Mouse (Mus musculus): ENCODE measurements around the gene Iqsec3.
A peak's percentile ranks its signal among the peaks of the same experiment; 100 is the strongest.

Iqsec3 gene

DNA sequence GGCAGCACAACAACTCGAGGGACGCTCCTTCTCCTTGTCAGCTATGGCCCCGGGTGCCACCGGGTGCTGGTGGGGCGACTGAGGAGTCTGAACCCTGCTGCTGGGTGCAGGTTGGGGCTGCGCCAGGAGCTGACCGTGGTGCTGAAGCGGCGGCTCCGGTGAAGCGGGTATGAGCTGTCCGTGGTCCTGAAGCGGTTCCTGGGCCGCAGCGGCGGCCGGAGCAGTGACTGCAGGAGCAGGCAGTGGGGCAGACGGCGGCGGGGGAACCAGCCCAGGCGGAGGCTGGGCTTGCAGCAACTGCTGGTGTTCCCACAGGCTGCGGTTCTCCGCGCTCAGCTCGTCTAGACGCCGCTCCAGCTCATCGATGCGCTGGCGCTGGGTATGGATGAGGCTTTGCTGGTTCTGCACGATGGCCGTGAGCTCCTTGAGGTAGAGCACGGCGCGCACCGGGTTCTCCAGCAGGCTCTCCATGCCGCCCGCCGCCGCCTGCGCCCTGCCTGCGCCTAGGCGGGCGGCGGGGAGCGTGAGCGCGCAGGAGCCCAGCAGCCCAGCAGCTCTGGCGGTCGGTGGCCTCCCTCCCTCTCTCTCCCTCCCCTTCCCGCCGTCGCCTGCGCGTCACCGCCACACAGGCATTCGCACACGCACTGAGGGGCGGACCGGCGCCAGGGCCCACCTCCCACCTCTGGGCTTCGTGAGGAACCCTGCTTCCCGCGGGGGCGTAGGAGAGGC lies at the start of gene Iqsec3:
TSS of gene Iqsec3 (minus strand) at position 586 of the 729 bp plus-strand sequence.
- DNase-seq (ENCODE audit: low spot score), result peak; percentile 99

DNA sequence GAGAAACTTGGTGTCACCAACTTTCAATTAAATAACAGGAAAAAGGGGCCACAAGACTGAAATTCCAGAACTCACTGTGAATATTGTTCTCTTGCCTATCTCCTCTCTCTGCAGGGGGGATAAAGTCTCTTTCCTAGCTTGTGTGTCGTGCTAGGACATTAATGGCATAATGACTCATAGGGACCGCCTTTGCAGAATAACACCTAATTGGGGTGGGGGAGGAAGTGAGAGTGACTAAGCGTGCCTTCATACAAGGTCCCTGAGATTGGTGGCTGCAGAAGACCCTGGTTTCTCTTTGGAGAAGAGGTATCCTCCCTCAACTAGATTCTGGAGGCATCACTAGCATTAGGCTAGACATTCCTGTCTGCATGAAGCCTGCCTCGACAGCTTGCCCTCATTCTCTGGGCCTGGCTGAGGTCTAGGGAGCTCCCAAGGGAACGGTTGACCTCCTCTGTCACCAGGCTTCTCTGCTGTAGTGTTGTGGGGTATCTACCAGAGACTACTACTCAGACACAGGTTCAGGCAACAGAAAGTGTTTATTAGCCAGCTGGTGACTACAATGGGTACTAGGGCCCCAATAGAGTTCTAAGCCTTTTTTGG lies 48.7 kb upstream of the Iqsec3 start:
- no peak for DNase-seq (ENCODE audit: low spot score)

DNA sequence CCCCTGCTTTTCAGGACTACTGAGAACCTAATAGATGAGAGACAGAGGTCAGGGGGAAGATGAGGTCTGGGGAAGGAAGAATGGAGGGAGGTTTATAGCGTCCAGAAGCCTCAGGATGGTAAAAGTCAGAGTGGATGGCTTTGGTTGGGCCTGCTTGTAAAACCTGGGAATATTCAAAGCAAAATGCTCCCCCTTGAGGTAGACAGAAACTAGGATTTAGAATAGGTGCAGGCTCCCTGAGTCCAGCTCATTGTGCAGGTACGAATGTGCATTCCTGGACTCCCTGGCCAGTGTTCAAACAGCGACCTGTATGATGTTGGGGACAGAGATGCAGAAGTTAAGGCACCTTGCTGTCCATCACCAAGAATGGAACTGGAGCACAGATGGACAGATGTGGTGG lies 47.6 kb upstream of the Iqsec3 start:
- no peak for DNase-seq (ENCODE audit: low spot score)

DNA sequence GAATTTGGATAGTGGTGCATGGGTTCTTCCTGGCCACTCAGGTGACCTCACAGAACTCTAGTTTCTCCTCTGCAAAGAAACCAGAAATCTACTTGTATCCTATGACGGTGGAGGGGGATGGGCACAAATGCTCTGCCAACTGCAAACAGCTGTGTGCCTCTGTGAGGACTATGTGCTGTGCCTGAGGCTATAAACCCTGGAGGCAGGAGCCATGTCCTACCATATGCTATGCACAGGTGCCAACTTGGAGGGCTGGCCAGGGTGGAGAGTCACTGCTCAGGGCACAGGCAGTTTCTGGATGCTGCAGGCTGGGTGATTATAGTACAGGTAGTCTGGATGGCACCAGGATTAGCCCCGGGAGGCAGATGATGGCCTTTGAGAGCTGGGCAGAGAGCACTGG lies 46.4 kb upstream of the Iqsec3 start:
- DNase-seq (ENCODE audit: low spot score), result no peak

DNA sequence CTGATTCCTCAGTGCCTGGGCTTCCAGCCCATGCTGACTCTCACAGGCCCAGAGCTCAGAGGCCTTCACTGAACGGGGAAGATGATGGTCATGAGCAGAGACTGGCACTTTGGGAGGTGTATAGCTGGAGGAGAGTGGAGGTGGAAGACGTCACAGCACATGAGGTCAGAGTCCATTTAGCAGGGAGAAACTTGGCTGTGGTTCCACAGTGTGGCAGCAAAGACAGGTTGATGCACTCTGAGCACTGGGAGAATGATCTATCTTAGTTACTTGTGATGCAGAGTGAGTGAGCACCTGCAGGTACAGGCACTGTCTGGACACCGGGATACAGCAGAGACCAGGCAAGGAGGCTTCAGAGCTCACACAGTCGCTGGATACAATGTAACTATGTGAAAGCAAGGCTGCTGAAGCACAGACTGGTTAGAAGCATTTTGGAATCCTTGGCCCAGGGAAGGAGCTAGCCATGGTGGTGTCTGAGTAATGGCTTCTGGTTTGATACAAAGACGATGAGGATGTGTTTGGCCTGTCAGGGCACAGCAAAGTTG lies 45.9 kb upstream of the Iqsec3 start:
- no peak for DNase-seq (ENCODE audit: low spot score)

DNA sequence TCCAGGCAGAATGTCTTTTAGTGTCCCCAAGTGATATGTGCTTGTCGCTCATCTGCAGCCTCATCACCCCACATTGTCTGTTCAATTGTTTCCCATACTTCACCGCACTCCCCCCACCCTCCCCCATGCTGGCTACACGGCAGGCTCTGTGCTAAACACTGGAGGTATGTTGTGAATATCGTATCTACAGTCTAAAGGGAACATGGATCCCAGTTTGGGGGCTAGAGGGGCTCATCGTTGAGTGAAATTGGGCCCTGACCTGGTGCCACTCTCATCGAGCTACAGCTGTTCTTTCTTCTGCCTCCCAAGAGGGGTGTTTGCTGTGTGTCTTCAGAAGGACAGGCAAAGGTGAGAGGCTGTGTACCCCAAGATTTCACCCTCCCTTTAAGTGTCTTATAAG lies 44.2 kb upstream of the Iqsec3 start:
- no peak for DNase-seq (ENCODE audit: low spot score)

DNA sequence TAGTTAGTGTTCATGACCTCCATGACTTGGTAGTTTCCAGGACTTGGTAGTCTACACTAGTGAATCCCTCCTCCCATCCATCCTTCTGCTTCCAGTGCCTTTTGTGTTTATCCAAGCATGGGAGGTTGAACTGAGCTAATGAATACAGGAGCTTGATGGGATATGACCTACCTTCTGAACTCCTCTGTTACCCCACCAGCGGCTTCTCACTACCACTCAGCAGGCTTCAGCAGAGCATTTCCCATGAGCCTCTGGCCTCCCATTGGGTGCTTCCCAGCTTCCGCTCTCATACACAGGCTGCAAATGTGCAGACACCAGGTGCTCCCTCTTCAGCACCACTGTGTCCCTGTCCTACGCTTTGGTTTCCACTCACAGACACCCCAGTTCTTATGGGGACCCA lies 36.9 kb upstream of the Iqsec3 start:
- no peak for DNase-seq (ENCODE audit: low spot score)

DNA sequence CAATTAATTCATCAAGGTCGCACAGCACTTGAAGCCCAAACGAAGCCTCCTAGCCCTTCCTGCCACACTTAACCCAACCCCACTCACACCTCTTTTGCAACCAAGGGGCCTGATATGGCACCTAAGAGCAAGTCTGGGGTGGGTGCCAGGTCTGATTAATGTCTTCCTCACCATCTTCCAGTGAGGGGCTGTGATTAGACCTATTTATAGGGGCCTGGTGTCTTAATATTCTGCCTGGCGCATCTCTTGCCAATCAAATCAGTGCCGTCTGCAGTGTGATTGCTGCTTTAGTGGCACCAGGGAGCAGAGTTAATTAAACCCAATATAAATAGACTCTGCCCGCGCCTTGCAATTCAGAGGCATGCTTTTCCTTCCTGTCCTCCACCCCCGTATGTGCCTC lies 36.4 kb upstream of the Iqsec3 start:
- DNase-seq (ENCODE audit: low spot score), result no peak

DNA sequence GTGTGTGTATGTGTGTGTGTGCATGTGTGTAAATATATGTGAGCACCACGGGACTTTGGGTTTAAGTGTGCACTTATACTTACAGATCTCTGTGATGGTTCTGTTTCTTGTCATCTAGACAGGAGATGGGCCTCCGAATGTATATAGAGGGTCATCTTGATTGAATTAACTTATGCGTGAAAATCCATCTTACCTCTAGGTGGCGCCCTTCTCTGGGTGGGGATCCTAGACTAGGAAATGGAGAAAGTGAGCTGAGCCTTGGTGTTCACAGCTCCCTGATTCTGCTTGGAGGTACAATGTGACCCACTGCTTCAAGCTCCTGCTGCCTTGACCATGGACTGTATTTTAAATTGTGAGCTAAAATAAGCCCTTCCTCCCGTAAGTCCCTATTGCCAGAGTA lies 34.8 kb upstream of the Iqsec3 start:
- DNase-seq (ENCODE audit: low spot score), result no peak

DNA sequence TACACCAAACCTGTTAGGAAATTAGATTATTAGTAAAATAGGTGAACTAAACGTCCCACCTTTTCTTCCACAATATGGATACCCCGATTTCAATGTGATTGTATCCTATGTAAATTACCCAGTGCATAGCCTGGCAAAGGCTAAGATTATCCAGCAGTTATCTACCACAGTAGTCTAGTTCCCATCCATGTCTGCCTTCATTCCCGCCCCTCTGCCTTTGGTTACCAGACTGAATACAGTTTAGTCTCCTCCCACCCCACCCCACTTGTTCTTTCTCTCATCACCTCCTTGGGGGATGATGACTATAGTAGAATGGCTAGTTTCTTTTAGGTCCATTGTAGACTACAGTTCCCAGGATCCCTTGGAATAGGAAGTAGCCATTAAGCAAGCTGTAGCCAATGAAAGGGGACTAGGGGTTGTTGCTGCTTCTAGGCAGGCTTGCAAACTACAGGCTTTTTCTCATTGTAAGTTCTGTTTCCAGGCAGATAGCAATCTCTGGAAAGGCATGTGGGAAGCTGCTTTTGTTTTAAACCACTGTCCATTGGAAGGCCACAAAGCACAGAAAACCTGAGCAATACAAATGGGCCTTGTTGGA lies 27.7 kb upstream of the Iqsec3 start:
- no peak for DNase-seq (ENCODE audit: low spot score)

DNA sequence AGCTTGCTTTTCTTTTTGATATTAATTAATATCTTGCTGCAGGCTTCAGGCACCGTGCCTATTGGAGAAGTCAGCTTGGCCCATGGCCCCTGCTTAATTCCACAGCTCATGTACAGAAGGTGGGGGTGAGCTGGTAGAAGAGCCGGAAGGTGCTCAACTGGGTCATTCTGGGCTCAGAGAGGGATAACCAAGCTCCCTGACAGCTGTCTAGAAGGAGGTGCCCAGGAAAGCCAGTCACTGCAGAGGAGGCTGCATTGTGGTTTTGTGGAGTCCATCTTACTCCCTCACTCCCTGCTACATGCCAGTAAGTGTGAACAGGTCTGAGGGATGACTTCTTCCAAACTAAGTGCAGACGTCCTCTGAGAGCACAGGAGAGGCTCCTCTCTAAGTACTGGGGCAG lies 26.4 kb upstream of the Iqsec3 start:
- no peak for DNase-seq (ENCODE audit: low spot score)

DNA sequence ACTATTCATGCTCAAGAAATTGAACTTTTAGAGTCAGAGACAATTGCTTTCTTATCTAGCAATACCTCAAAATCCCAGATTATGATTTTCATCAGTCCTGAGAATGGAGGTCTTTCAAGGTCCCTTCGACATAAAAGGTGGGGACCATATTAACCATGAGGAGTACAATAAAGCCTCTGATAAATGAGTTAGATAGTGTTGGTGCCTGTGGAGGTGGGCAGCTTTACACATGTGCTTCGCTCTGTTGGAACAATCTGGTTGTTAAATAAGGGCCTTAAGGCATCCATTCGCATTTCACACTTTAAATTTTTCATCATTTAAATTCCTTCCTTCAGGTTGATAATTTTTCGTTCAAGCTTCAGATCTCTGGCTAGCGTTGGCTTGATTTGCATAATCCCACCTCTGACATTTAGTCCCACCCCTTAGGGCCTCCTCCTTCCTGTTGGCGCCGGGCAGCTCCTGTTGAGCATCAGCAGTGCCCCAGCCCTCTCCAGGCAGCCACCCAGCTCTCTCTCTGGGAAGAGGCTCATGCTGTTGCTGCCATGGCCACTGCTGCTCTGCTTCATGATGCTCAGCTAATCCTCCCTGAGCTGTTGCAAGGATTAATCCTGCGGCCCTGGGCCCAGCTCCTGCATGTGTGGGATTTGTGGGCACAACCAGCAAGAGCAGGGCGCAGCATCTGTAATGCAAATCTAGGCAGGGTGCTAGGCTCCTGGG lies 25.5 kb upstream of the Iqsec3 start:
- no peak for DNase-seq (ENCODE audit: low spot score)

DNA sequence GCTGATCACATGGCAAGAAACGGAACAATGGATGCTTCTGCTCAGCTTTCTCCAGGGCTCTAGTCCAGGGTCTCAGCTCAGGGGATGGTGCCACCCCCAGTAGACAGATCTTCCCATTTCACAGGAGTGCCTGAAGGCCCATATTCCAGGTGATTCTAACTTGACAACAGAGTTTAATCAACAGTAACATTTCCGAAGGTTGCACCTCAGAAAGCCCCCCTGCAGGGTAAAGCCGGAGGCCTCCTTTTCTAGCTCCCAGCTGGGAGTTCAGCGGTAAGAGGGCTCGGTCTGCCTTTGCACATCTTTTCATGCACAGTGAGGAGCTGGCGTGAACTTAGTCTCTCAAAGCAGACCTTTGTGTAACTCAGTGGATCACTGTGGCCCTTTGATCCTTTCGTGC lies 22.1 kb upstream of the Iqsec3 start:
- no peak for DNase-seq (ENCODE audit: low spot score)

DNA sequence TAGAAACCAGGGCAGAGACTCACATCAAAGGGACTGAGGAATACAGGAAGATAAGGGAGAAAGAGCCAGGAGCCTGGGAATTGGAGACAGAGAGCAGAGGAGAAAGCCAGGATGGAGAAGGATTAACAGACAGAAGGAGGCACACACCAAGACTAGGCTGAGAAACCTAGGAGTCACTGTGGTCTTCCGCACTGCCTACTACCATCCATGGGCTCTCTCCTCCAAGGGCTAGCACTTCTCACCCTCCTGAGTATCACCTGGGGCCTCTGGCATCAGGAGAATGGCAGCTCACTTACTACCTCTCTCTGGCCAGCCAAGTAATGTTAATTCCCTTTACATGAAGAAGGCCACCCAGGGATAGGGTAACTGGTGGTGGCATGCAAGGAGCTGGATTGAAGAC lies 21.5 kb upstream of the Iqsec3 start:
- no peak for DNase-seq (ENCODE audit: low spot score)

DNA sequence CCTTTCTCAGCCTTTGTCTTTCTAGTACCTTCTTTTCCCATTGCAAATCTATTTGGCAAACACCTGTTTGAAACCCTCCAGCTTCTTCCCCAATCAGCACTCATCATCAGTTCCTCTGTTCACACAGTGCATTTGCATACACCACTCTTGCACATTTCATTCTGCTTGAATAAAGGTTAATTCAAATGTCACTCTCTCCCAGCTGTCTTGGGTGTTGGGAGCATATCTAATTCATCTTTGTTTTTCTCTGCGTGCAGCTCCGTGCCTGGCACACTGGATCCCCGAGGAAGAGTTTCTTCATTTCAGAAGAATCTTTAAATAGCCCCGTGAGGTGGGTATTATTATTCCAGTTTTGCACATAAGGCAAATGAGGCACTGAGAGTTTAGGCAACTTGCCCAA lies 20.8 kb upstream of the Iqsec3 start:
- no peak for DNase-seq (ENCODE audit: low spot score)

DNA sequence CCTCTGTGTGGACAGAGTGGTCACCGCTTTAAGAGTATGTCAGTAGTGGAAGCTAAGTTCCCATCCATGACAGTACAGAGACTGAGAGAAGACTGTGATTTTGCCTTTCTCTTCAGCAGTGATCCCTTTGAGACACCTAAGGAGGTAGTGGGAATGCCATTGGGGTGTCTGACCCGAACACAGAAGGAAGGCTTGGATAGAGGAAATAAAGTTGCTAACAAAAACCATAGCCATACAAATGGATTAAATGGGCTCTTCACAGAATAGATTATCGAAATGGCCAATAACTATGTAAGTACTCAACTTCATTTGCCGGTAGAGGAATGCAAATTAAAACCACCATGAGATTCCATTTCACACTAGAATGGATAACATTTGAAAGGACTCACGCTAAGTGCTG lies 17.9 kb upstream of the Iqsec3 start:
- no peak for DNase-seq (ENCODE audit: low spot score)

DNA sequence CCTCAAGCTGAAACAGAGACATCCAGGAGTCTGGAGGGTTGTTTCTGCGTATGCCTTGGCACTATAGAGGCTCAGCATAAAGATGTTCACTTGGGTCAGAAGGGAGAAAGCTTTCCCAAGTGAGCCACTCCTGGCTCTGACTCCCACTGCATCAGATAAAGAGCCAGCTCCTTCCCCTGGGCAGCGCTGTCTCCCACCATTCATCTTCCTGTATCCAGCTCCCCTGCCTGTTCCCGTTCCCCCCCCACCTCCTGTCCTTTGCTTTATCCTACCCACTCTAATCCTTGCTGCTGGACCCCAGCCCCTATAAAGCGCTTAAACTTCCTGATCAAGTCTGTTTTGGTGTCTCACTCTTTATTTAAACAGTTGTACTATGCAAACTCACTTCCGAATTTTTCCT lies 1.2 kb downstream of the Iqsec3 start:
- DNase-seq (ENCODE audit: low spot score), result no peak

DNA sequence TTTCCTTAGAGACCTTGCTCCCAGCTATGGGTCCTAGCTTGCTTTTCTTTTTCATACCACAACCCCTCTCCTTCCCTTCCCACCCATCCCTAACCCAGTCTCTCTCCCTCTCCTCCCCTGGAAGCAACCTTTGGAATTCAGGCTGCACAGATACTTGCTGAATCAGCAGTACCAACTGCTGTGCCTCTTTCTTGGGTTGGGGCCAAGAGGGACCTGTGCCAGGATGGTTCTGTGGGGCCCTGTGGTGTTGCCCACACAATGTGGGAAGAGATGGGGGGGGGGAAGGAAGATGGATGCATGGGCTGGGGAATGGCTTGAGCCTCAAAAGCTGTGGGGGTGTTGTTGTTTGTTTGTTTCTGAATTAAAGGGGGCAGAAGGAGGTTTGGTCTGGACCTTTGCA lies 5.2 kb downstream of the Iqsec3 start:
- DNase-seq (ENCODE audit: low spot score), result no peak

DNA sequence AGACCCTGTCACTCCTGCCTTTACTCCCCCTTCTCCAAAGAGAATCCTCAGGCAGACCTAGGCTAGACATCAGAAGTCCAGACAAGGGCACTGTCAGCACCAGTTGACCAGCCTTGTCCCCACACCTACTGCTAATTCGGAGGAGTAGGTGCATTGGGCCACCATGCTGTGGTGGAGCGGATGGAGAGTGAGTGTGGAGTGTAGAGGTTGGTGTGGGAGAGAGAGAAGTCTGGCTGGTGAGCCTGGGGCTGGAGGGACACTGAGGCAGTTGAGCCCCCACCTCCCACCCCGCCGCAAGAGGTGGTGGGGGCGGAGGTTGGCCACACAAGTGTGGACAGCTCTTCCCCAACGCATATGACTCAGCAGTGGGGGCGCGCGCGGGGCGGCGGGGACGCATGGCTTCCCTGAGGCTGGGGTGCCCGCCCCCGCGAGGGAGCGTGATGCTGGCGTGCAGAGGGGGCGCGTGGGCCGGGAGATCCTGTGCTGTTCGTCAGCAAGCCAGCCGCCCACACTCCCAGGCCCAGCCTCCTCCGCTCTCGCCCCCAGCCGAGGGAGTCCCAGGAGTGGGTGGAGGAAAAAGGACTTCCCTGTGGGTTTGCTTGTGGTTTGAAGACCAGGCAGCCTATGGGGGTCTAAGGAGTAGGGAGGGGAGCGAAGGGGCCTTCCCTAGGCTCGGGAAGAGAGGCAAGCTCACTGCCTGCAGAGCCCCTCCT lies 10.7 kb downstream of the Iqsec3 start:
- DNase-seq (ENCODE audit: low spot score), result no peak

DNA sequence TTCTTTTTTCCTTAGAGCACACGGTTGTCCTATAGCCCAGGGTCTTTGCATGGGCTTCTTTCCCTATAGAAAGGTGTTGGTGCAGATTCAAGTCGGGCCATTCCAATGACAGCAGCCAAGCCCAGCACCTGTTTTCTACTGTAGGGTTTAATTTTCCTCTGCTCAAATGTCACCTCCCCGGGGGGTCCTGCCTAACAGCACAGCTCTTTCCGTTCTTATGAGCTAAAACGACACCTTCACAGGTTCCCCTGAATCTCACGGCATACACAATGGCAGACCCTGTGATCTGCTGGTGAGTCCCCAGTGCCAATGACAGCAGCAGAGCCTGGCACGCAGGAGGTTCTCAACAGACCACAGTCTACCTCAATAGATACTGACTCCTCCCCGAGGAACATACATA lies 16.1 kb downstream of the Iqsec3 start:
- no peak for DNase-seq (ENCODE audit: low spot score)

DNA sequence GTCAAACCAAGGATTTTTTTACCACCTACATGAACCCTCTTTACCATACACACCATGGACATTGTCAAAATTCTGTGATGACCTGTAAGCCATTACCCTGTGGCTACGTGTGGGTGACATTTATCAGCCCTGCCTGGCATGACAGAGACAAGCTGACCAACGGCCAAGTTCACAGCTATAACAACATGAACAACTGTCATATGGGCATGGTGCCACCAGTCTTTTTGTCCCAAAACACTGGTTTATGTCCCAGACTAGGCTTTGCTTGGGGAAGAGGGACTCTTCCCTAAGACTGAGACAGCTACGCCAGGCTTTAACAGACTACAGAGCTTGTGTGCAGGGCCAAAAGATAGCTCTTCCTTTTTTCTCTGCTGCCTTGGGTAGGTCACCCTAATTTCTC lies 16.8 kb downstream of the Iqsec3 start:
- no peak for DNase-seq (ENCODE audit: low spot score)
